Mouse (Mus musculus): ENCODE results near the gene Hoxb9. TPM values are rescaled to one million over a fixed set of nuclear protein-coding genes. Genes with fewer than 3 reads are reported as not detected.
A peak's percentile ranks its signal among the peaks of the same experiment; 100 is the strongest.

Gene Hoxb9
- total RNA-seq, 2 experiments from 2014 or later = 225 to 357 TPM

DNA sequence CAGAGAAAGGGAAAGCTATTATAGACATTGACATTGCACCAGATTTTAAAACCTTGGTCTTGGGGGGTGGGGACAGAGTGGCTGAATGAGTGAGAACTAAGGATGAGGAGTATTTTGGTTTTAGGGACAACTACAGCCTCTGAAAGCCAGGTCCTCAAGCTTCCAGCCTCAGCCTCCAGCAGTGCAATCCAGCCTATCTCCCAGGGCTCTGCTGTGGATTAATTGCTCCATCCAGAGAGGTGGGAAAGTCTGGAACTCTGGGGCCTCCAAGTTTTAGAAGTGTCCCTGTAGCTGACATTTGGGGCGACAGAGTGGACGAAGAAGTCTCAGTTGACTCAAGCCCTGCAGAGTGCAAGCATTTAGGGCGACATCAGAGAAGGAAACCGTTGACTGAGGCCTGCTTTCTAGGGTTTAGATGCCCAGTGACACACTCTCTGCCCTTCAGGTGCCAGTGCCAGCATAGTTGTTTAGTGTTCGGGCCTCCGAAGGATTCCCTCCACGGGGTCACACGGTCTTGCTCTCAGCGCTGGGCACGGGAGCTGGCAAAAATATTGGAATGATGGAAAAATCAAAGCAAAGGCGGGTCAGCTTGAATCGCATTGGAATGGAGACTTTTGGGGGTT is 42.7 kb downstream of the Hoxb9 start:
- DNase-seq = no peak

- DNase-seq = peak; percentile 72 to 78
Observed at GRCm38 (mm10) chr11:96314671-96315343, 43.5 kb downstream of the Hoxb9 start.

GRCm38 (mm10) chr11:96315344-96315681 is 44.1 kb downstream of the Hoxb9 start:
- no peak for DNase-seq

DNA sequence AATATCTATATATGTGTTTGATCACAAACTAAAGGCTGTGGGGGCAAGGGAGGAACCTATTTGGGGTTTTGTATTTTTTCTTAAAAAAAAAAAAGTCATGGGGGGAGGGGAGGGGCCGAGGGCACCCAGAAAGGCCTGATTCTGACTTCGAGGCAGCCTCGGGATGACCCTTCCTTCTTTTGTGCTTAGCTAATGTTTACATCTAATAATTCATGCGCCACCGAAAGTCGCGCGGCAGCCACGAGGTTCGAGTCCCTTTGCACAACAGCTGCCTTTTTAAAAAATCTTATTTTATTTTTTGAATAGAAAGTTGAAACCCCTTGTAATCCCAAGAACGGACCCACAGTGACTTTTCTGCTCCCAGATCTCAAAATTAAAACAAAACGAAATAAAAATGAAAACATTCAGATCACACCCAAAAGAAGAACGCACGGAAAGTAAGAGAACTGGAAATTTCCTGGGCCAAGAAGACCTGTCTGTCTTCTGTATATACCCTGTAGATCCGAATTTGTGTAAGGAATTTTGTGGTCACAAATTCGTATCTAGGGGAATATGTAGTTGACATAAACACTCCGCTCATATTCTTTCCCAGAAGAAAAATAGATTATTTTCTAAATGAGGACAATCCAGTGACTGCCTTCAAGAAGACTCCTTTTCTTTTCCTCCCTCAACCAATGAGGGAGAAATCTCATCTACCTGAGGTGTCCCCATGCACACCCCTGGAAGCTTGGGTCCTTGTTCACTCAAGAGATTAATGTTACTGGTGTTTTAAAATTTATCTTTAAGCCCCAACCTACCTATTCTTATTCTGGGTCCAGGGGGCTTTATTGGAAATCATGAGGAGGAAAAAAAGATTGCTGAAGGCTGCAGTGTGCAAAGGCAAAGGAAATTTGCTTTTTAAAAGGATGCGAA is 45.7 kb downstream of the Hoxb9 start:
- no peak for DNase-seq

- DNase-seq = no peak
Observed at GRCm38 (mm10) chr11:96317608-96318367, 46.5 kb downstream of the Hoxb9 start, which contains the start of gene Hoxb4. Gene Hoxb4 (plus strand): TSS chr11:96318267.

DNA sequence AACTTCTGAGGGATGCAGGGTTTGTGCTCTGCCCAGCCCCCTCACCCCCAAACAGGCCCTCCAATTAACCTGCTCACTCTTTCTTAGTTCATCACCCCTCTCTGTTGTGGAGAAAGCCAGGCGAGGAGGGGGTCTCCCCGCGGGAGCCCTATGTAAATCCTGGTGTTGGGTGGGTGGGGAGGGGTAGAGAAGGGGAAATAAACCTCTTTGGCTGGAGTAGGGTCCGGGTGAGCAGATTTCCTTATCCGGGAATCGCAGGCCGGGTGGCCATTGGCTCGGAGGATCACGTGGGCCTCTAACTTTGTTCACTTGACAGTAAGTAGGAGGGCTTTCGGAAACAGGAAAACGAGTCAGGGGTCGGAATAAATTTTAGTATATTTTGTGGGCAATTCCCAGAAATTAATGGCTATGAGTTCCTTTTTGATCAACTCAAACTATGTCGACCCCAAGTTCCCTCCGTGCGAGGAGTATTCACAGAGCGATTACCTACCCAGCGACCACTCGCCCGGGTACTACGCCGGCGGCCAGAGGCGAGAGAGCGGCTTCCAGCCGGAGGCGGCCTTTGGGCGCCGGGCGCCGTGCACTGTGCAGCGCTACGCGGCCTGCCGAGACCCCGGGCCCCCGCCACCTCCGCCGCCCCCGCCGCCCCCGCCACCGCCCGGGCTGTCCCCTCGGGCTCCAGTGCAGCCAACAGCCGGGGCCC is 47.3 kb downstream of the Hoxb9 start:
- peak; percentile 90 to 91 for DNase-seq

DNA sequence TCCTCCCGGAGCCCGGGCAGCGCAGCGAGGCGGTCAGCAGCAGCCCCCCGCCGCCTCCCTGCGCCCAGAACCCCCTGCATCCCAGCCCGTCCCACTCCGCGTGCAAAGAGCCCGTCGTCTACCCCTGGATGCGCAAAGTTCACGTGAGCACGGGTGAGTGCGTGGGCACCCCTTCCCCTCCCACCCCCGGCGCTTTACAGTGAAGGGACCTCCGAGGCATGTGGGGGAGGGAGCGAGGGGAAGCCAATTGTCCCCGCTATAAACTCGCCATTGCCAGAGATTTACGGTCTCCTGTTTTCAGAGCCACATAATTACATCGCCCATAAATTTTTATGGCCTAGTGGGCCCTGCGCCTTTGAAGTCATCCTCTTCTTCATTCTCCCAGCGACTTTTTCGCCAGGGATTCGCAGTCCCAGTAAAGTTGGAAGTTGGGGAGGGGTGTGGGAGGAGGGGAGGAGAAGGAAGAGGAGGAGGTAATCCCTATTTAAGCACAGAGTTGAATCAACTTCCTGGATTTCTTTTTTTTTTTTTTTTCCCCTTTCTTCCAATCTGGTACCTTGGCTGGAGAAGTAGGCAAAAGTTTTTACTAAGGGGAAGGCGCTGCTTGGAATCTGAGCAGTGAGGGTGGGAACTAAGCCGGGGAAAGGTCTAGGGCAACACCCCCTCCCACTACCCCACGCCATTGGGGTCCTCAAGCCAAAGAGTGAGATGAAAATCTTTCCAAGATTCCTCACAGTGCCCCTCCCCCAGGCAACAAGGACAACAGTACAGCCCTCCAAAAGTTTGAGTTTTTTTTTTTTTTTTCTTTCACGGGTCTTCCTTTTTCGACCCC is 48.0 kb downstream of the Hoxb9 start:
- DNase-seq = peak in 1 of 2 experiments; percentile 56

DNA sequence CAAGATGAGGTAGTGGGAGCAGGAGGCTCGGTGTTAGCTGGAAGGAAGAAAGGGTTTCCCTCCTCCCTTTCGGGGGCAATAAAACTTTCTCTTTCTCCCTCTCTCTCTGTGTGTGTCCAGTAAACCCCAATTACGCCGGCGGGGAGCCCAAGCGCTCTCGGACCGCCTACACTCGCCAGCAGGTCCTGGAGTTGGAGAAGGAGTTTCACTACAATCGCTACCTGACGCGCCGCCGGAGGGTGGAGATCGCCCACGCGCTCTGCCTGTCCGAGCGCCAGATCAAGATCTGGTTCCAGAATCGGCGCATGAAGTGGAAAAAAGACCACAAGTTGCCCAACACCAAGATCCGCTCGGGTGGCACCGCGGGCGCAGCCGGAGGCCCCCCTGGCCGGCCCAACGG is 48.7 kb downstream of the Hoxb9 start:
- peak in 1 of 2 experiments; percentile 68 for DNase-seq

GRCm38 (mm10) chr11:96320688-96321087 is 49.4 kb downstream of the Hoxb9 start:
- no peak for DNase-seq

- no peak for DNase-seq
Observed at GRCm38 (mm10) chr11:96321846-96322245, 50.6 kb downstream of the Hoxb9 start.

DNA sequence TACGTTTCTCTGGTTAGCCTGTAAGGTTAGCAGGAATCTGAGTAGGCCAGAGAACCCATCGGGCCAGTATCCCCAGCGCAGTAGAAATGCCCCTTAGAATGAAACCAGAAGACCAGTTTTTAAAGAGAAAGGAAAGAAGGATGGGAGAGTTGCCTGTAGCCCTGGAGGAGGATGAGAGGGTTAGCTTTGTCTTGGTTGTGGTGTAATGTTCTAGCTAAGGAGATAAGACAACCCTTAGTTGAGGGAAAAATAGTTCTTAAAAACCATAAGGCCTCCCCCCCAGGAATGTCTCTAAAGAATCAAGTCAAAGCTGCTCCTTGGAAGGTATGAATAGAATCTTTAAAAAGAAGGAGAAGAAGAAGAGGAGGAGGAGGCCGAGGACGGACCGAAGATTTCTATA is 51.5 kb downstream of the Hoxb9 start:
- DNase-seq = no peak

GRCm38 (mm10) chr11:96323154-96323553 is 51.9 kb downstream of the Hoxb9 start, which contains the start of gene Hoxb3:
Gene Hoxb3 (plus strand): TSS chr11:96323326.
- no peak for DNase-seq

DNA sequence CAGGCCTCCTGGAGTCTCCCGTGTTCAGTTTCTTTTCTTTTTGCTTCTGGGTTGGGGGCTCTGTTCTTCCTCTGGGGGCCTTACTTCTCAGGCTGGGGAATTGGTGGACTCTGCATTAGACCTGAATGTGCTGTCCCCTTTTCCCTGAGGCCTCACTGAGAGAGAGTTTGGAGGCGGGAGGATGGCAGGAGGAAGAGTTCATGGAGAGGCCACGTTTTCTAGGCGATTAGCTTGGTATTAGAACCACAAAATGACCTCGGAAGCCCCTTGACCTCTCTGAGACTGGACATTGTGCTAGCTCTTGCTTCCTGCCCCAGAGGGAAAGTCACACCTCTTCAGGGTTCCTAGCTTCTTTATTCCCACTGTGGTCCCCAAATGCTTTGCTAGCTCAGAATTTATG is 52.9 kb downstream of the Hoxb9 start:
- DNase-seq = no peak

DNA sequence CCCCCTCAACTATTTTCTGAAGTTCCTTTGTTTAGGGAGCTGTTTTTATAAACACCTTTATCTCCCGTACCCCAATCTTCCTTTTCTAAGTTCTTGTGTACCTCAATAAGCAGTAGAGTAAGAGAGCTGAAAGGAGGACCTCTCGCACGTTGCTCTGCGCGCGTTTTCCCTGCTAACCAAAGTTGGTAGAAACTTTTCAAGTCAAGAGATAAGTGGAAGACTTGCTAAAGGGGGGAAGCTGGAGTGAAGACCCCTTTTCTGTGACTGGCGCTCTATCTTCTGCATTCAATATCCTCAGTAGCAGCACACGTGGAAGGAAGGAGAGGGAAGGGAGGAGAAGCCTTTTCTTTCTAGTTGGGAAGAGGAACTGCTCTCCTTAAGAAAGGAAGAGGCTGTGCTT is 53.7 kb downstream of the Hoxb9 start:
- no peak for DNase-seq

GRCm38 (mm10) chr11:96325747-96326212 is 54.5 kb downstream of the Hoxb9 start:
- DNase-seq = peak in 1 of 2 experiments; percentile 51

Small RNAs within 50 kb of the gene (microRNA-seq; reads per million reads assigned to microRNA genes)
- gene Mir10a (58,355 reads per million, percentile 99 among the genes with 10 or more reads in this experiment), gene Mir196a-1 (24.9 reads per million, percentile 37 among the genes with 10 or more reads in this experiment)

Other genes with a start within 250 kb of the Hoxb9 start
- not detected for gene Gip, start 246.9 kb upstream of the Hoxb9 start, total RNA-seq (2021)
- 10 to 100 TPM; 85.8 to 89.6 TPM for gene Snf8, start 236.6 kb upstream of the Hoxb9 start, total RNA-seq (2021)
- 10 to 100 TPM; 53.4 to 56.4 TPM for gene Ube2z, start 206.1 kb upstream of the Hoxb9 start, total RNA-seq (2021)
- 100 to 1,000 TPM; 268 to 316 TPM for gene Atp5g1, start 195.8 kb upstream of the Hoxb9 start, total RNA-seq (2021)
- not detected for gene Calcoco2, start 159.5 kb upstream of the Hoxb9 start, total RNA-seq (2021)
- not detected for gene Ttll6, start 137.7 kb upstream of the Hoxb9 start, total RNA-seq (2021)
- gene Hoxb13, start 77.1 kb upstream of the Hoxb9 start, total RNA-seq (2021) = not detected
- gene Hoxb8, start 10.4 kb downstream of the Hoxb9 start, total RNA-seq (2021) = 10 to 100 TPM; 59.4 to 80.5 TPM
- gene Hoxb7, start 15.2 kb downstream of the Hoxb9 start, total RNA-seq (2021) = 10 to 100 TPM; 35.5 to 49.8 TPM
- gene Hoxb6, start 21.0 kb downstream of the Hoxb9 start, total RNA-seq (2021) = 10 to 100 TPM; 43.9 to 62.2 TPM
- 10 to 100 TPM; 16.1 to 27.0 TPM for gene Hoxb5, start 31.9 kb downstream of the Hoxb9 start, total RNA-seq (2021)
- gene Hoxb4, start 46.8 kb downstream of the Hoxb9 start, total RNA-seq (2021) = 10 to 100 TPM; 15.6 to 20.9 TPM
- 10 to 100 TPM; 15.7 to 20.2 TPM for gene Hoxb3, start 51.9 kb downstream of the Hoxb9 start, total RNA-seq (2021)
- 10 to 100 TPM; 20.0 to 21.8 TPM for gene Hoxb2, start 79.1 kb downstream of the Hoxb9 start, total RNA-seq (2021)
- gene Hoxb1, start 94.3 kb downstream of the Hoxb9 start, total RNA-seq (2021) = not detected
- 1 to 10 TPM; 7.5 to 8.2 TPM for gene Skap1, start 193.1 kb downstream of the Hoxb9 start, total RNA-seq (2021)